9 mouse cellular contexts compared by ENCODE assay signal in the genomic region with DNA sequence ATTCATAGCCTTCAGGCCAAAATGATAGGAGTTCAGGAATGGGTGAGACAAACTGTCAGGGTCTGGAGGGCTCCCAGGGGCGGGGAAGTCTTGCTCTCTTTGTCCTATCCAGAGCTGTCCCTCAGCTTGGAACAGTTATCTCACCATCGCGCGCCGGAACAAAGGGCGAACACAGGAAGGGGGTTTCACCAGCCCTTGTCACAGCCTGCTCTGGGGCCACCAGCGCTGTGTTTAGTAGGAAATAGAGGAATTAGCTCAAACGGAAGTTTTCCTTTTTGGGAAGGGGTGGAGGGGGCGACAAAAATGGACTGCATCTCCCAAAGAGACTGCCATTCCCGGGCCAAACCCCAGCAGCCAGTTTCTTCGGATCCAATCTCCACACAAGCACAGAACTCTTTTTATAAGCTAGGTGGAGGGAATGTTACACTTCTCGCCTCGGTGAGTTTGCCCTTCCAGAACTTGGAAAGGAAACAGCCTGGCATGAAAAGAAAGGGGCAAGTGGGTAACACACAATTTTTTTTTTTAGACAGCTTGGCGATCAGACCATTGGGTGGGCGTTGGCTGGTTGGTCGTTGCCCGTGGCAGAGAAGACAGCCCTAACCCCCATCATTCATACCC. TPM values are rescaled to one million over a fixed set of nuclear protein-coding genes. Genes with fewer than 3 reads are reported as not detected.
DNase-seq lines count a peak whose midpoint lies in the region; ATAC-seq and TF ChIP-seq lines count a peak whose summit lies in the region.
"Had no signal": no experiment of that assay in that cellular context is flagged by ENCODE, and none has a peak within 500 bp of the region (broad histone marks: within the 10 kb centered on the region; RNA-seq: fewer than 3 reads in every experiment).

No protein-coding gene starts in this region.

- TF ChIP-seq POLR2A in heart, adult 2 months (IDR thresholded peaks at IDR 0.05; ENCODE audit: insufficient read depth, low read depth, low read length): no peak

- peak; percentile 24 to 25 for DNase-seq in left cerebral cortex, adult 2 months (ENCODE audit: extremely low spot score in 1 of 2, low spot score in 2 of 2)
- no peak for DNase-seq in left cerebral cortex, adult 11 months (ENCODE audit: low spot score)
- peak; percentile 14 to 23 for DNase-seq in heart, adult 2 months
- peak; percentile 52 for DNase-seq in kidney, adult 9 months
- no peak for DNase-seq in liver, postnatal 0 days
- DNase-seq in right cerebral cortex, adult 2 months (ENCODE audit: low spot score in 2 of 2): peak; percentile 14 to 26
- no peak for DNase-seq in frontal cortex, postnatal 14 days (ENCODE audit: low spot score in 2 of 2)

- peak overlapping the region; percentile 87 for H3K4me3 ChIP-seq in left cerebral cortex, adult 2 months
- peak overlapping the region; percentile 60 for H3K4me3 ChIP-seq in heart, adult 2 months
- peak overlapping the region; percentile 57 for H3K4me3 ChIP-seq in liver, postnatal 0 days (ENCODE audit: low read depth, low read length)

- peaks cover 1% of the 10 kb centered on the region; the same call in 1 of the 2 replicates for H3K4me1 ChIP-seq in heart, adult 2 months (ENCODE audit: control insufficient read depth, insufficient read depth, low read length)
- H3K4me1 ChIP-seq in liver, postnatal 0 days (ENCODE audit: insufficient read depth): peaks cover 16% of the 10 kb centered on the region

- no peak for TF ChIP-seq EP300 in heart, adult 2 months (IDR thresholded peaks at IDR 0.05; ENCODE audit: insufficient read depth, low read depth, low read length)
- TF ChIP-seq EP300 in liver, postnatal 0 days (IDR thresholded peaks at IDR 0.05; ENCODE audit: low read depth): no peak

- peak overlapping the region; percentile 89 for H3K4me2 ChIP-seq in liver, postnatal 0 days (ENCODE audit: low read depth, low read length)

- TF ChIP-seq CTCF in left cerebral cortex, adult 2 months (IDR thresholded peaks at IDR 0.05): no peak
- TF ChIP-seq CTCF in heart, adult 2 months (IDR thresholded peaks at IDR 0.05): no peak
- no peak for TF ChIP-seq CTCF in liver, postnatal 0 days (IDR thresholded peaks at IDR 0.05; ENCODE audit: low read depth)

- no peaks in the 10 kb centered on the region for H3K36me3 ChIP-seq in heart, adult 2 months (ENCODE audit: control insufficient read depth, insufficient read depth, low read length)
- H3K36me3 ChIP-seq in liver, postnatal 0 days (replicated peaks; ENCODE audit: insufficient read depth, low read length): no peaks in the 10 kb centered on the region

- H3K27ac ChIP-seq in left cerebral cortex, adult 2 months: peak overlapping the region; percentile 91
- no peak overlapping the region for H3K27ac ChIP-seq in heart, adult 2 months
- no peak overlapping the region for H3K27ac ChIP-seq in liver, postnatal 0 days (ENCODE audit: low read depth)

- H3K9ac ChIP-seq in heart, adult 2 months (ENCODE audit: low read depth, low read length): peak overlapping the region; percentile 48; the same call in 1 of the 2 replicates
- H3K9ac ChIP-seq in liver, postnatal 0 days (replicated peaks): no peak overlapping the region

- intact Hi-C loops in left cerebral cortex, adult 2 months (cut with DNase I): loop anchor here (2.0 to 5.0 kb wide), 7 partner anchors 49 to 742 kb away; a partner anchor contains a TSS
- intact Hi-C loops in heart, adult 2 months (cut with DNase I): loop anchor here (5.0 to 10.0 kb wide), 5 partner anchors 42 to 745 kb away; a partner anchor contains a TSS

- WGBS in heart, adult 2 months: 4% methylated on average over 17 of the region's 17 CpGs
- WGBS in liver, postnatal 0 days (ENCODE audit: insufficient replicate concordance): 2% methylated on average over 17 of the region's 17 CpGs

- H3K27me3 ChIP-seq in heart, adult 2 months (ENCODE audit: control insufficient read depth, insufficient read depth, low read length): peaks cover 7% of the 10 kb centered on the region
- H3K27me3 ChIP-seq in liver, postnatal 0 days (ENCODE audit: insufficient read depth, low read length): peaks cover 33% of the 10 kb centered on the region
- H3K27me3 ChIP-seq: Patski had no signal

- no peaks in the 10 kb centered on the region for H3K9me3 ChIP-seq in liver, postnatal 0 days (ENCODE audit: low read length)

- ATAC-seq in common myeloid progenitor, adult 5-6 weeks (replicated peaks; ENCODE audit: low read depth, poor library complexity, severe bottlenecking): 0 out of 2 replicates have a peak, but pooled peaks have one; percentile 34
- no peak for ATAC-seq in liver, postnatal 0 days
- ATAC-seq: Patski had no signal

- no peaks in the 10 kb centered on the region for H3K79me2 ChIP-seq in heart, adult 2 months (replicated peaks; ENCODE audit: control insufficient read depth, insufficient read depth, low read length)

RNA-seq across cellular contexts. Expression of a gene that starts 2.6 kb away (rescaled TPM):
- 10 to 100 TPM; 57.3 to 62.8 TPM for total RNA-seq in left cerebral cortex, adult 2 months (2021)
- total RNA-seq in common myeloid progenitor, adult 5-6 weeks (2017): 0.10 and 0.23 TPM in 2 replicates
- under 1 TPM; 0.50 to 0.68 TPM for total RNA-seq in heart, adult 2 months (2021)
- polyA plus RNA-seq in heart, adult 2 months (2012; rRNA removed): 0.57 and 0.59 TPM in 2 replicates
- 0.43 and 0.44 TPM in 2 replicates for polyA plus RNA-seq in liver, postnatal 0 days (2015; fragmentation: Nextera tagmentation; extraction: Ambion mirVana)

RNA-seq across cellular contexts. Expression of a gene that starts 42.1 kb away (rescaled TPM):
- 100 to 1,000 TPM; 182 to 183 TPM for total RNA-seq in left cerebral cortex, adult 2 months (2021)
- total RNA-seq in common myeloid progenitor, adult 5-6 weeks (2017): 51.6 and 69.2 TPM in 2 replicates
- 10 to 100 TPM; 27.7 to 28.8 TPM for total RNA-seq in heart, adult 2 months (2021)
- 13.0 and 23.6 TPM in 2 replicates for polyA plus RNA-seq in heart, adult 2 months (2012; rRNA removed)
- polyA plus RNA-seq in liver, postnatal 0 days (2015; fragmentation: Nextera tagmentation; extraction: Ambion mirVana): 4.9 and 5.5 TPM in 2 replicates

Comparison
In these comparisons a context has a peak if more than half of its experiments do, and no peak if none do; other contexts are left out.
1. DNase-seq: peak in left cerebral cortex, adult 2 months (2 of 2), heart, adult 2 months (2 of 2), kidney, adult 9 months (single experiment) and right cerebral cortex, adult 2 months (2 of 2); none in left cerebral cortex, adult 11 months (single experiment), liver, postnatal 0 days (single experiment) and frontal cortex, postnatal 14 days (0 of 2).
2. RNA of a gene that starts 2.6 kb away (total RNA-seq): 57.3 to 62.8 TPM in left cerebral cortex, adult 2 months; 0.50 to 0.68 TPM in heart, adult 2 months and 0.10 to 0.23 TPM in common myeloid progenitor, adult 5-6 weeks; every median in the first group is over 10 times any median in the second.
3. Peak in every context shown above with its lines, with median percentiles within 50 percentile points of each other: H3K4me3 ChIP-seq.